Mouse (Mus musculus) limb, embryonic 14.5 days (tissue): ENCODE results near the gene Shb. TPM values are rescaled to one million over a fixed set of nuclear protein-coding genes. Genes with fewer than 3 reads are reported as not detected.

Experiments used
- ATAC-seq: fragments of 200-750 bp; cut with Nextera tagmentation; 2 replicates; pipeline ENCODE4 v1.8.0; 2017; ENCODE audit warnings: low read depth, moderate number of reproducible peaks, moderate TSS enrichment; ENCODE audit not compliant: low FRiP score
- DNase-seq: peaks from one replicate; pipeline ENCODE4 v3.0.0-alpha.2; 2015; ENCODE audit warnings: low spot score
- H3K27ac ChIP-seq: fragments of 300-500 bp; sonication (generic); replicated peaks from 2 replicates; pipeline ENCODE4 v1.5.1; 2014; ENCODE audit warnings: low read depth, mild to moderate bottlenecking, low read length, moderate library complexity, mixed read lengths
- H3K27me3 ChIP-seq: fragments of 300-500 bp; sonication (generic); 2 replicates; pipeline ENCODE4 v1.6.1; 2014; ENCODE audit warnings: low read length, mixed read lengths; ENCODE audit not compliant: control insufficient read depth, insufficient read depth
- H3K36me3 ChIP-seq: fragments of 300-500 bp; sonication (generic); 2 replicates; pipeline ENCODE4 v1.6.1; 2014; ENCODE audit warnings: mild to moderate bottlenecking, low read length, moderate library complexity, mixed read lengths; ENCODE audit not compliant: control insufficient read depth, insufficient read depth
- H3K4me1 ChIP-seq: fragments of 300-500 bp; sonication (generic); 2 replicates; pipeline ENCODE4 v1.6.1; 2014; ENCODE audit warnings: antibody characterized with exemption, low read length, mixed read lengths; ENCODE audit not compliant: control insufficient read depth, insufficient read depth
- H3K4me2 ChIP-seq: fragments of 300-500 bp; sonication (generic); replicated peaks from 2 replicates; pipeline ENCODE4 v1.6.1; 2014; ENCODE audit warnings: low read depth, mild to moderate bottlenecking, low read length, moderate library complexity; ENCODE audit not compliant: severe bottlenecking
- H3K4me3 ChIP-seq: fragments of 300-500 bp; sonication (generic); replicated peaks from 2 replicates; pipeline ENCODE4 v1.5.1; 2014; ENCODE audit warnings: low read length
- H3K9ac ChIP-seq: fragments of 300-500 bp; sonication (generic); 2 replicates; pipeline ENCODE4 v1.6.1; 2014; ENCODE audit warnings: mild to moderate bottlenecking, low read depth, low read length, moderate library complexity; ENCODE audit not compliant: severe bottlenecking
- H3K9me3 ChIP-seq: fragments of 300-500 bp; sonication (generic); 2 replicates; pipeline ENCODE4 v1.6.1; 2016; ENCODE audit warnings: low read length; ENCODE audit not compliant: control insufficient read depth
- POLR2A ChIP-seq: fragments of 200-500 bp; IDR thresholded peaks from 2 replicates; pipeline ENCODE4 v1.8.0; 2012; ENCODE audit warnings: inconsistent platforms, mild to moderate bottlenecking, moderate library complexity, borderline replicate concordance; ENCODE audit not compliant: insufficient read depth, insufficient read length; ENCODE audit errors: extremely low read depth
- WGBS: fragments of 180-500 bp; shearing (Covaris S2); extraction: QIAGEN DNeasy Blood & Tissue Kit; methylation state at CpG from one replicate; pipeline ENCODE4 v1.1.7; 2014; 5-methylcytosine and 5-hydroxymethylcytosine counted together
- microRNA-seq: library from miRNA; unstranded; fragments of <30 nt; microRNA quantifications from one replicate; pipeline ENCODE4, GENCODE M21; 2016
- polyA plus RNA-seq, 2 experiments: library from polyadenylated mRNA; depleted of rRNA in 1 of 2; stranded (reverse) in 1 of 2; unstranded in 1 of 2; fragments of >200 nt; fragmentation: Nextera tagmentation in 1 of 2; extraction: Ambion mirVana in 1 of 2; gene quantifications; 2 replicates each; pipeline versions ENCODE4 v1.2.1 to v1.2.3; 2012 to 2014

The Shb gene
- polyA plus RNA-seq, 2 experiments = 10.6 to 19.0 TPM

GRCm38 (mm10) chr4:45376573-45376972, 155.7 kb downstream of the Shb start:
- Histone ChIP-seq H3K9ac (no peak overlapping the region), H3K27ac (no peak overlapping the region), H3K36me3 (peaks cover 53% of the 10 kb centered on the region), H3K27me3 (no peaks in the 10 kb centered on the region), H3K4me1 (no peaks in the 10 kb centered on the region), H3K4me3 (no peak overlapping the region), H3K9me3 (no peaks in the 10 kb centered on the region), H3K4me2 (no peak overlapping the region)
- no peak for DNase-seq
- no peak for TF ChIP-seq POLR2A
- no peak for ATAC-seq
- WGBS = 88% methylated on average over 4 of the region's 4 CpGs

DNA sequence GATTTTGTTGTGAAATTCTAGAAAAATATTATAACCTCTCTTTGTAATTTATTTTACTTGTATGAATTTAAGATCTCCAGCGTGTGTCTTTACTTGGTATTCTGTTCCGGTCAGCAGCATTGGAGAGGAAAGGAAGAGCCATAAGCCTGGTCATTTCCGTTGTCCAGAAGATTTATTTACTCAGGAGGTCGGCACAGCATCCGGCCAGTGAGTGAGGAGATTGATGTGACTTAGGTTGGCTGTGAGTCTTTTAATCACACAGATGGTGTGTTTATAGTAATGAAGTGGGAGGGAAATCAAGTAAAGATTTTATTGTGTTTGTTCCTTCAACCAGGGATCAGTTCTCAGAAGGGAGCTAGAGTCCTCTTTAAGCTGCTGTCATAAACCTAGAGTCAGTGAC, 157.4 kb downstream of the Shb start:
- Histone ChIP-seq H3K27ac (no peak overlapping the region), H3K4me2 (no peak overlapping the region), H3K9ac (no peak overlapping the region), H3K9me3 (no peaks in the 10 kb centered on the region), H3K4me1 (no peaks in the 10 kb centered on the region), H3K27me3 (no peaks in the 10 kb centered on the region), H3K4me3 (no peak overlapping the region), H3K36me3 (peaks cover 66% of the 10 kb centered on the region)
- ATAC-seq = no peak
- no peak for TF ChIP-seq POLR2A
- no peak for DNase-seq
- WGBS = 77% methylated on average over 5 of the region's 5 CpGs

Small RNA genes within 50 kb of the gene (microRNA-seq; reads per million reads assigned to microRNA genes)
- gene Gm22518 = not detected
- gene Gm25692 = not detected

Other genes starting within 250 kb of the Shb start
- gene Trmt10b, start 235.3 kb downstream of the Shb start, polyA plus RNA-seq (2012; rRNA removed) = 7.1 and 10.1 TPM in 2 replicates
- gene Trmt10b, start 235.3 kb downstream of the Shb start, polyA plus RNA-seq (2014; fragmentation: Nextera tagmentation; extraction: Ambion mirVana) = 16.2 and 18.5 TPM in 2 replicates
- 17.6 and 20.5 TPM in 2 replicates for gene Dcaf10, start 190.4 kb downstream of the Shb start, polyA plus RNA-seq (2012; rRNA removed)
- gene Dcaf10, start 190.4 kb downstream of the Shb start, polyA plus RNA-seq (2014; fragmentation: Nextera tagmentation; extraction: Ambion mirVana) = 18.4 and 19.0 TPM in 2 replicates
- gene Exosc3, start 189.7 kb downstream of the Shb start, polyA plus RNA-seq (2012; rRNA removed) = 47.7 and 50.4 TPM in 2 replicates
- gene Exosc3, start 189.7 kb downstream of the Shb start, polyA plus RNA-seq (2014; fragmentation: Nextera tagmentation; extraction: Ambion mirVana) = 66.1 and 66.6 TPM in 2 replicates
- 85.5 and 122 TPM in 2 replicates for gene Slc25a51, start 123.7 kb downstream of the Shb start, polyA plus RNA-seq (2012; rRNA removed)
- gene Slc25a51, start 123.7 kb downstream of the Shb start, polyA plus RNA-seq (2014; fragmentation: Nextera tagmentation; extraction: Ambion mirVana) = 41.5 and 45.1 TPM in 2 replicates